Mouse (Mus musculus) adrenal gland (tissue): ENCODE data around the gene Tyw1.

Experiments used
- intact Hi-C: fragments of 180-260 bp; cut with DNase I; formaldehyde crosslinking; loops from one replicate; pipeline ENCODE4 v1.15.1; 2025

Tyw1 gene

DNA sequence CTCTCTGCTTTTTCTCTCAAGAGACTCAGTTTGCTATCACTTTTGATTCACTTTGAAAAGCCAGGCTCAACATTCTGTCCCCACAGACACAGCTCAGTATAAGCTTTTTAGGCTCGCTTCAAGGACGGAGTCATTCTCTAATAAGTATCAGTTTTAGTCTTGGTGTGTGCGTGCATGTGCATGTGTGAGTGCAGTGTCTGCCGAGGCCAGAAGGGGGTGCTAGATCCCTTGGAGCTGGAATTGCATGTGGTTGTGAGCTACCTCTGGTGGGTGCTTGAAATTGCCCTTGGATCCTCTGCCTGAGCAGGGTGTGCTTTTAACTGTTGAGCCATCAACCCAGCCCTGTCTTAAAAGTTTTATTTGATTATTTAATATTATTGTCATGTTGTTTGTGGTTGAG, 54.7 kb downstream of the Tyw1 start:
- intact Hi-C loops = no loop called here

DNA sequence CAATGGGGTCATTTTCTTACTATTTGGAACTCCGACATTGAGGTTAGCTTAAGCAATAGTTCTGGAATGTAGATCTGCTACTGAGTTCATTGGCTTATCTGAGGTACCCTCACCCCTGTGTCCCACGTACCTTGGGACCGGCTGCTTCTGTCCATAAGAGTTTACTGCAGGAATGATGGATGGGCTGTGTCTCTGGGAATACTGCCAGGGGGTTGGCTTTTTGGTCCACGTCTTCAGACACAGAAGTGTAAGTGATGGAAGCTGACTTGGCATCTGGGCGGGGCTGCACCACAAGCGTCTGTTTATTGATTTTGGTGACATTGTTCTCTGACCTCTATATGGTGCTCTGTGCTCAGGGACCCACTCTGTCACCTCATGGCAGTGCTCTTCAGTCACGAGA, 55.4 kb downstream of the Tyw1 start:
- intact Hi-C loops = no loop called here

- intact Hi-C loops = no loop called here
These were observed 58.1 kb downstream of the Tyw1 start for GRCm38 (mm10) chr5:130313488-130313887.

DNA sequence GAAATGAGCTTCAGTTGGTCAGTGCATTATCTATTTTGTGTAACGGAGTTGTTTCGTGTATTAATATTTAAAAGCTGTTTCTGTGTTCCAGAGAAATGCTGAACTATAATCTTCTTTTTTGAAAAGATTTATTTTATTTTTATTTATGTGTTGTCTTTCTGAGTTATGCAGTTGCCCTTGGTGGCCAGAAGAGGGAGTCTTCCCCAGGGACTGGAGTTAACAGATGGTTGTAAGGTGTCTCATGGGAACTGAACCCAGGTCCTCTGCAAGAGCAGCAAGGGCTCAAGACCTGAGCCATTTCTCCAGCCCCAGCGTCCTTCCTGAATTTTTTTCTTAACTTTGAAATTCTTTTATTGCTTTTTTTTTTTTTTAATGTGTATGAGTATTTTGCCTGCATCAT, 59.5 kb downstream of the Tyw1 start:
- intact Hi-C loops = no loop called here

DNA sequence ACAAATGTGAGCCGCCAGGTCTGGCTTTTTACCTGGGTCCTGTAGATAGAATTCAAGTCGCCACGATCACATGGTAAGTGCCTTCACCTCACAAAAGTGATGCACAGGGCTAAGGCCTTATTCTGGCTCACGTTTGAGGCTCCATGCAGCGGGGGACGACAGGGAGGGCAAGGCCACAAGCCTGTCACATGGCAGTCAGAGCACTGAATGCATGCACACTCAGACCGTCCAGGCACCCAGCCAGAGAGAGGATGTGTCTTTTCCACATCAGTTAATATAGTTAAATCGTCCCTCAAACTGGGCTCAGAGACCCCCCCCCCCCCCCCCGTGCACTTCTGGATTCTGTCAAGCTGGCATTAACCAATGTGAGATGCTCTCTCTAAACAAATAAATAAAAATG, 60.9 kb downstream of the Tyw1 start:
- intact Hi-C loops = no loop called here

GRCm38 (mm10) chr5:130319783-130320182, 64.4 kb downstream of the Tyw1 start:
- intact Hi-C loops = loop anchor here (5.0 kb wide), 1 partner anchor 42 kb away; no protein-coding TSS in a partner anchor

- intact Hi-C loops = loop anchor here (5.0 kb wide), 1 partner anchor 43 kb away; no protein-coding TSS in a partner anchor
These were observed 65.1 kb downstream of the Tyw1 start for GRCm38 (mm10) chr5:130320485-130320884.

DNA sequence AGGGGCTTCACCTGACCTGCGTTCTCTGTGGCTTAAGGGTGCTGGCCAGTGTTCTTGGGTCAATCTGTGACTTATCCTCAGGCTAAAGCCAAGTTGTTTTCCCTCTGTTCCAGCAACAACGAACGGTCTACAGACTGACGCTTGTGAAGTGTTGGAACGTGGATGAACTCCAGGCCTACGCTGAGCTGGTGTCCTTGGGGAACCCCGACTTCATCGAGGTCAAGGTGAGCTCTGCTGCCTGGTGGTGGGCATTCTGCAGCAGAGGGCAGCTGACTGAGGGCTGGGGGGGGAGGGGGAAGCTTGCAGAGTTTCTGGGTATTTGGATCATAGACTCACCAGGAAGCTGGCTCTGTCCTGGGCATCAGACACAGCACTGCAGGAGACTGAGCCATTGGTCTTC, 70.1 kb downstream of the Tyw1 start:
- intact Hi-C loops = no loop called here

GRCm38 (mm10) chr5:130327615-130328263, 72.3 kb downstream of the Tyw1 start:
- intact Hi-C loops = no loop called here

DNA sequence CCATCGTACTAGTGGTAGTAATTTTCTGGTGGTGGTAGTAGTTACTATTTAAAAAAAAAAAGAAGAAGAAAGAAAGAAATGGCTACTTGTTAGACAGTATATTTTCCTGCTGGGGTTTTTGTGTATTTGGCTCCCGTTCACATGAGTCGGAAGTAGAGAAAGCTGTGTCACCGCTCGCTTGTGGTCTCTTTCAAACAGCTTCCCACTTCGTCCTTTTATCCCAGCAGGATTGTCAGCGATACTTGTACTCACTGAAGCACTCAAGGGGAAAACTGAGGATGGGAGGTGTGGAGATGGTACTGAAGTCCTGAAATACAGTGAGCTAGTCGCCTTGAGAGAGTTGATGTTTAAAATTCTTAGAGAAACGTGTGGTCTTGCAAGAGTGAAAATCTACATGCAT, 72.9 kb downstream of the Tyw1 start:
- intact Hi-C loops = no loop called here

DNA sequence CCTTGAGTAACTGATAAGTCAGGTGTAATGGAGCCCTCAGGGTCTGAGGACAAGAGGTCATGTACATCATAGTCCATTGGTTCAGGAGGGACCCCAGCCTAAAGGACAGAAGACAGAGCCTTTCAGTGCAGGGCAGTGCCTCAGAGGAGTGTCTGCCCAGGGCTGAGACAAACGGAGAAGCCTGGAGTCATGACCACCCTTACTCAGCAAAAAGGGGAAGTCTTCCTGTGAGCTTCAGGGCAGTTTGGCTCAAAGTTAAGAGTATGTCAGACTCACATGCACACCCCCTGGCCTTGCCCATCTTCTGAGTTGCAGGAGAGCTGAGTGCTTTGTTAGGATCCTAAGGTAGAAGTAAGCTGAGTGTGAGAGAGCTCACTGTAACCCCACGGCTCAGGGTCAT, 74.5 kb downstream of the Tyw1 start:
- intact Hi-C loops = no loop called here

DNA sequence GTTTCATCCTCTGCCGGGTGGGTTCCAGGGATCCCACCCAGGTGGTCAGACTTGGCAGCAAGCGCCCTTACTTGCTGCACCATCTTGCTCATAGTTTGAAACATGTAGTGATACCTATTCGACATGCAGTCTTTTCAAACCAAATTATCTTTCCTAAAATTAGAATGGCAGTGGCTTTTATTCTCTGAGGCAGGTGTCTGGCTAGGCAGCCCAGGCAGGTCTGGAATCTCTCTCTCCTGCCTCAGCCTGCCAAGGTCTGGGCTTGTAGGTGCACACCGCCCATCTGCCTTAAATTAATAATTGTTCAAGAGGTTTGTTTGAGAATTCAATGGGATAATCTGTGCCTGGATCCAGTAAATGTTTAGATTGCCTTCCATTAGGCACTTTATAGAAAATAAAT, 75.4 kb downstream of the Tyw1 start:
- intact Hi-C loops = no loop called here

DNA sequence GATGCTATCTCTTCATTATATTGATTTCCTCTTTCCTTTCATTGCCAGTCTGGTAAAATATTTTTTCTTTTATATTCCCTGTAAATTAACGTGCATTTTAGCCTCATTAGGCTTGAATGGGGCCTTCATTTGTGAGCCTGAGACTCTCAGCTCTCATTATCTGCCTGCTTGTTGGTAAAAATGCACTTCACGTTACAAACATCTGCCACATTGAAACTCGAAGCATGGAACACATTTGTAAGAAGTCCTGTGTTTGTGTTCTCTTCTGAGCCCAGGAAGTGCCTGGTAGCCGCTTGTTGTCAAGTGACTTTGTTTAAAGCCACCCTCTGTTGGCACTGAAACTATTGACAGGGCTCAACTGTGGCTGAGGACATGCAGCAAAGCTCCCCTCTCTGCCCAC, 75.8 kb downstream of the Tyw1 start:
- intact Hi-C loops = no loop called here

- intact Hi-C loops = no loop called here
These were observed 78.1 kb downstream of the Tyw1 start for GRCm38 (mm10) chr5:130333566-130333965.

GRCm38 (mm10) chr5:130333971-130334370, 78.6 kb downstream of the Tyw1 start:
- intact Hi-C loops = no loop called here

- intact Hi-C loops = no loop called here
These were observed 80.0 kb downstream of the Tyw1 start for GRCm38 (mm10) chr5:130335462-130335861.

- intact Hi-C loops = no loop called here
These were observed 85.2 kb downstream of the Tyw1 start for GRCm38 (mm10) chr5:130340656-130341055.

- intact Hi-C loops = no loop called here
These were observed 89.6 kb downstream of the Tyw1 start for GRCm38 (mm10) chr5:130344999-130345398.

GRCm38 (mm10) chr5:130345871-130346270, 90.5 kb downstream of the Tyw1 start:
- intact Hi-C loops = no loop called here

DNA sequence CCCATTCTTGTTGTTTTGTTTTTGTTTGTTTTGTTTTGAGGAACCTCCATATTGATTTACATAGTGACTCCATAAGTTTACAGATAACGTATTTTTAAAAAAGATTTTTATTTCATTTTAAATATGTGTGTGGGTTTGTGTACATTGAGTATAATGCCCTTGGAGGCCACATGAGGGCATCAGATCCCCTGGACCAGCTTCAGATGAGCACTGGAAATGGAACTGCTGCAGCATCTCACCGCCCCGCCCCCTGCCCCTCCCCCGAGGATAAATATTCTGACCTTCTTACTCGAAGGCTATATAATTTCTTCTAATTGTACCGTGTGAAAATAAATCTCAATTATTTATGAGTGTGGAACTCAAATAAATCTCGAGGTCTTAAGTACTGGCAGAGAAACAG, 99.8 kb downstream of the Tyw1 start:
- intact Hi-C loops = no loop called here

GRCm38 (mm10) chr5:130363111-130363510, 107.7 kb downstream of the Tyw1 start:
- intact Hi-C loops = no loop called here

GRCm38 (mm10) chr5:130363773-130364172, 108.4 kb downstream of the Tyw1 start:
- intact Hi-C loops = no loop called here

DNA sequence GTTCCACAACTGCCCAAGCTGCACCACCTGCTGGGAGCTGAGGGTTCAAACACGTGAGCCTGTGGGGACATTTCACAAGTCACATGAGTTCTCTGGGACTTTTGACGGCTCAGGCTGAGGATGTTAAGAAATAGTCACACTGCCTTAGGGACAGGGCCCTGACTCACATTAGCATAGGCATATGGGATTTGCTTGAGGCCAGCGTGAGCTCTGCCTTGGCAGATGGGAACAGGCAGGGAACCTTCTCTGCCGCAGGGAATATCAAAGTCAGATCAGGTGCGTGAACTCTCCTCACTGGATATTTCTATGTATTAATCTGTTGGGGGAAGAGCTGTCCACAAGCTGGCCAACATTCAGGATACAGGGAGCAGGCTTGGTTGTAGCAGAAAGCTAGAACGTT, 112.8 kb downstream of the Tyw1 start:
- intact Hi-C loops = no loop called here

GRCm38 (mm10) chr5:130369237-130369636, 113.8 kb downstream of the Tyw1 start, which contains the start of gene Caln1:
TSS of gene Caln1 (plus strand) at chr5:130369455.
- intact Hi-C loops = no loop called here
